8 mouse cellular contexts compared by ENCODE assay signal in the genomic region with DNA sequence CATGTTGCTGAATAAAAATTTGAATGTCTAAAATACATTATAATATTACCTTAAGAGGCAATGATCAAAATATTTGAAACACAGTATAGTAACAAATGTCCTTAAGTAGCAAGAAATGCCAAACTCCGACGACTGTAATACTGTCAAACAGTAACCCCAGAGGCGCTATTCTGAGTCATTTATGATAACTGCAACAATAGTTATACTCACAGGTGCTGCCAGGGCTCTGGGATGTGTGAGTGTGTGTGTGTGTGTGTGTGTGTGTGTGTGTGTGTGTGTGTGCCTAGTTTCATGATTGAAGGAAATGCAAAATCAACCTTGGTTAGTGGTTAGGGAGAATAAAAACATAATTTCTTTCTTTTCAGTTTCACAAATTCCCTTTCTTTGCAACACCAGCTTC.
DNase-seq lines count a peak whose midpoint lies in the region; ATAC-seq lines count a peak whose summit lies in the region.

No protein-coding gene starts in this region.

- no peak for ATAC-seq in heart, embryonic 14.5 days (ENCODE audit: insufficient number of reproducible peaks, insufficient read depth, low FRiP score, low read depth)
- no peak for ATAC-seq in embryonic facial prominence, embryonic 11.5 days (replicated peaks; ENCODE audit: insufficient number of reproducible peaks, low FRiP score, low TSS enrichment, low read depth)
- ATAC-seq in hindbrain, embryonic 14.5 days (ENCODE audit: low FRiP score): no peak
- peak; percentile 18 for ATAC-seq in midbrain, embryonic 15.5 days (replicated peaks)
- ATAC-seq in monocyte, adult 5-6 weeks (replicated peaks; ENCODE audit: insufficient number of reproducible peaks, low FRiP score, low TSS enrichment, poor library complexity, severe bottlenecking): no peak

- H3K9me3 ChIP-seq in heart, embryonic 14.5 days (ENCODE audit: control insufficient read depth, low read length): no peaks in the 10 kb centered on the region
- H3K9me3 ChIP-seq in embryonic facial prominence, embryonic 11.5 days (replicated peaks; ENCODE audit: control insufficient read depth, low read length): no peaks in the 10 kb centered on the region
- peaks cover 10% of the 10 kb centered on the region; the same call in 1 of the 2 replicates for H3K9me3 ChIP-seq in hindbrain, embryonic 14.5 days (ENCODE audit: control insufficient read depth, low read length)
- H3K9me3 ChIP-seq in midbrain, embryonic 15.5 days: no peaks in the 10 kb centered on the region

- H3K36me3 ChIP-seq in heart, embryonic 14.5 days (ENCODE audit: control insufficient read depth, insufficient read depth, low read length): no peaks in the 10 kb centered on the region
- no peaks in the 10 kb centered on the region for H3K36me3 ChIP-seq in embryonic facial prominence, embryonic 11.5 days (replicated peaks; ENCODE audit: control insufficient read depth, insufficient read depth, low read depth, low read length)
- no peaks in the 10 kb centered on the region for H3K36me3 ChIP-seq in hindbrain, embryonic 14.5 days (replicated peaks; ENCODE audit: control insufficient read depth, insufficient read depth)
- no peaks in the 10 kb centered on the region for H3K36me3 ChIP-seq in midbrain, embryonic 15.5 days (replicated peaks)

- DNase-seq in heart, postnatal 4 days: no peak
- peak; percentile 27 for DNase-seq in embryonic facial prominence, embryonic 11.5 days (ENCODE audit: low spot score)
- DNase-seq in hindbrain, embryonic 14.5 days (ENCODE audit: low spot score): no peak
- DNase-seq in thymus, postnatal 14 days: no peak
- DNase-seq in cerebellum, postnatal 36 days: no peak

- no peaks in the 10 kb centered on the region for H3K27me3 ChIP-seq in heart, embryonic 14.5 days (ENCODE audit: control insufficient read depth, insufficient read depth, low read length)
- no peaks in the 10 kb centered on the region for H3K27me3 ChIP-seq in embryonic facial prominence, embryonic 11.5 days (ENCODE audit: control insufficient read depth, insufficient read depth, low read length)
- no peaks in the 10 kb centered on the region for H3K27me3 ChIP-seq in hindbrain, embryonic 14.5 days (ENCODE audit: control insufficient read depth, insufficient read depth, low read length)
- no peaks in the 10 kb centered on the region for H3K27me3 ChIP-seq in midbrain, embryonic 15.5 days (replicated peaks)

- H3K27ac ChIP-seq in heart, embryonic 14.5 days (replicated peaks in 1 of 2; ENCODE audit: control insufficient read depth in 1 of 2, insufficient read depth in 1 of 2, low read depth in 2 of 2, low read length in 2 of 2): no peak overlapping the region; a peak in 1 of 4 replicates
- peak overlapping the region; percentile 54 for H3K27ac ChIP-seq in embryonic facial prominence, embryonic 11.5 days (replicated peaks; ENCODE audit: low read depth, low read length)
- H3K27ac ChIP-seq in hindbrain, embryonic 14.5 days: peak overlapping the region; percentile 98
- peak overlapping the region; percentile 93 for H3K27ac ChIP-seq in midbrain, embryonic 15.5 days

- 15% methylated on average over 3 of the region's 3 CpGs for WGBS in heart, embryonic 14.5 days
- WGBS in embryonic facial prominence, embryonic 11.5 days: 20% methylated on average over 3 of the region's 3 CpGs
- WGBS in hindbrain, embryonic 14.5 days: 9% methylated on average over 3 of the region's 3 CpGs
- 5% methylated on average over 3 of the region's 3 CpGs for WGBS in midbrain, embryonic 15.5 days

- 0 out of 4 replicates have a peak overlapping the region, but pooled peaks of 1 of the 2 experiments have one; percentile 43 for H3K4me3 ChIP-seq in heart, embryonic 14.5 days (ENCODE audit: control insufficient read depth in 1 of 2, insufficient read depth in 1 of 2, low read depth in 1 of 2, low read length in 2 of 2)
- H3K4me3 ChIP-seq in embryonic facial prominence, embryonic 11.5 days (ENCODE audit: low read depth, low read length): no peak overlapping the region; the same call in 1 of the 2 replicates
- H3K4me3 ChIP-seq in hindbrain, embryonic 14.5 days (replicated peaks; ENCODE audit: low read length): peak overlapping the region; percentile 33
- peak overlapping the region; percentile 36 for H3K4me3 ChIP-seq in midbrain, embryonic 15.5 days

- H3K9ac ChIP-seq in heart, embryonic 14.5 days (ENCODE audit: low read length): peak overlapping the region; percentile 68
- no peak overlapping the region for H3K9ac ChIP-seq in embryonic facial prominence, embryonic 11.5 days (replicated peaks; ENCODE audit: low read length)
- H3K9ac ChIP-seq in hindbrain, embryonic 14.5 days: peak overlapping the region; percentile 78
- no peak overlapping the region; the same call in 1 of the 2 replicates for H3K9ac ChIP-seq in midbrain, embryonic 15.5 days

- peaks cover 12 to 33% of the 10 kb centered on the region in 2 experiments for H3K4me1 ChIP-seq in heart, embryonic 14.5 days (ENCODE audit: control insufficient read depth in 2 of 2, insufficient read depth in 2 of 2, low read length in 2 of 2)
- no peaks in the 10 kb centered on the region; the same call in 1 of the 2 replicates for H3K4me1 ChIP-seq in embryonic facial prominence, embryonic 11.5 days (ENCODE audit: control insufficient read depth, insufficient read depth, low read length)
- peaks cover 15% of the 10 kb centered on the region for H3K4me1 ChIP-seq in hindbrain, embryonic 14.5 days (replicated peaks; ENCODE audit: control insufficient read depth, insufficient read depth, low read length)
- peaks cover 21% of the 10 kb centered on the region for H3K4me1 ChIP-seq in midbrain, embryonic 15.5 days

- peak overlapping the region; percentile 69 for H3K4me2 ChIP-seq in heart, embryonic 14.5 days (ENCODE audit: low read length)
- no peak overlapping the region; the same call in 1 of the 2 replicates for H3K4me2 ChIP-seq in embryonic facial prominence, embryonic 11.5 days (ENCODE audit: low read depth, low read length)
- H3K4me2 ChIP-seq in hindbrain, embryonic 14.5 days (replicated peaks): peak overlapping the region; percentile 65
- peak overlapping the region; percentile 62 for H3K4me2 ChIP-seq in midbrain, embryonic 15.5 days

Comparison
In these comparisons a context has a peak if more than half of its experiments do, and no peak if none do; other contexts are left out.
1. H3K27ac ChIP-seq: peak in embryonic facial prominence, embryonic 11.5 days (single experiment), hindbrain, embryonic 14.5 days (single experiment) and midbrain, embryonic 15.5 days (single experiment); none in heart, embryonic 14.5 days (0 of 2).
2. H3K9ac ChIP-seq: peak in heart, embryonic 14.5 days (single experiment) and hindbrain, embryonic 14.5 days (single experiment); none in embryonic facial prominence, embryonic 11.5 days (single experiment) and midbrain, embryonic 15.5 days (single experiment).